Mouse (Mus musculus): ENCODE measurements around the gene Gm11032. TPM values are rescaled to one million over a fixed set of nuclear protein-coding genes. Genes with fewer than 3 reads are reported as not detected.

The Gm11032 gene
- not detected for polyA plus RNA-seq (2017; shearing (Covaris generic))

DNA sequence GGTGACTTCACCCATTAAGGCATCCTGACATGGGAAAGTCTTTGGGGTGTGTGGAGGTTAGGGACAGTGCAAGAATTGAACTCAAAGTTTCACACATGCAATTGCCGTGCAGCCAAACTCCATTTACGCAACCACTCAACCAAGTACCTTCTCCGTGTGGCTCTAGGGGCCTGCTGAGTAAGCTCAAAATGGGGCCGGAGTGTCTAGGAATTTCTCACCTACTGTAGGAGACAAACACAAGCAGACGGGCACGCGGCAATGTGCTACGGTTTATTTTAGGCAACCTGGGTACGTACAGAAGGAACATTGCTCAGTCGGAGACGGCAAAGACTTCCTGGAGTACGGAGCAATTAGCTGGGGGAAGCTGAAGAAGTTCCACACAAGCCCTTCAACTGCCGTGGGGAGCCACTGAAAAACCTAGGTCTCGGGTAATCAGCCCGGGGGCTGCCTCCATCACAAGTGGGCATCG is at the start of gene Gm11032:
Gene Gm11032 (plus strand): TSS at position 51 of the 469 bp plus-strand sequence.

DNA sequence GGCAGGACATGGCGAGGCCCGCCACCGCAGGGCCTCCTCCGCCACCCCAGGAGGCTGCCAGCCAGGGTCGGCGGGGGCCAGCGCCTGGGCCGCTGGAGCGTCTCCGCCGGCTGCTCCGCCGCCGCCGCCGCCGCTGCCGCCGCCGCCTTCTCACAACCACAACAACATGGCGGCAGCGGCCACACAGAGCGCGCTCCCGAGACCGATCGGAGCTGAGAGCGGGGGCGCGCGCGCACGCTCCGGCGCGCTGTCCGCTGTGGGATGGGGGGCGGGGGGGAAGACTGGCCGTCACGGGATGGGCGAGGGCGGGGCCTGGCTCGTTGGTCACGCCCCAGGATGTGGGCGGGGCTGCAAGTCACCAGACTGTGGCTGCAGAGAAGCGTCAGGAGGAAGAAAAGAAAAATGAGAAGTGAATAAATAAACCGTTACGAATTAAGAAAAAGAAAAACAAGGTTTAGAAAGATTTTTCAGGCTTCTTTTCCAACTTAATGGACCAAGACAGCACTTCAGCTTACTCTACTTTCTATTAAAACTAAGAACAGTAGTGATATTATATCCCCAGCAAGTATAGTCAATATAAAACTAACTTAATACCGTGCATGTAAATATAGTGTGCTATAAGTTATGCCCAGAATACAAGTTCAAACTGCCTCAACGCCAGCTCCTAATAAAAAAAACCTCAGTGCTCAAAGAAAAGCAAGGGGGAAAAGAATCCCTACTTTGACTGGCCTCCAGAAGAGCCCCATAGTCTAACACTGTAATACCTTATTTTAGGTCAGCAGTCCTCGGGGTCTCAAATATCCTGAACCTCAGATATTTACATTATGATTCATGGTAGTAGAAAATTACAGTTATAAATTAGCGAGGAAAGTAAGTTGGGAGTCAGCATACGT is 25.0 kb upstream of the Gm11032 start, which contains the start of gene Mtmr3:
Gene Mtmr3 (minus strand): TSS at position 256 of the 893 bp plus-strand sequence.

DNA sequence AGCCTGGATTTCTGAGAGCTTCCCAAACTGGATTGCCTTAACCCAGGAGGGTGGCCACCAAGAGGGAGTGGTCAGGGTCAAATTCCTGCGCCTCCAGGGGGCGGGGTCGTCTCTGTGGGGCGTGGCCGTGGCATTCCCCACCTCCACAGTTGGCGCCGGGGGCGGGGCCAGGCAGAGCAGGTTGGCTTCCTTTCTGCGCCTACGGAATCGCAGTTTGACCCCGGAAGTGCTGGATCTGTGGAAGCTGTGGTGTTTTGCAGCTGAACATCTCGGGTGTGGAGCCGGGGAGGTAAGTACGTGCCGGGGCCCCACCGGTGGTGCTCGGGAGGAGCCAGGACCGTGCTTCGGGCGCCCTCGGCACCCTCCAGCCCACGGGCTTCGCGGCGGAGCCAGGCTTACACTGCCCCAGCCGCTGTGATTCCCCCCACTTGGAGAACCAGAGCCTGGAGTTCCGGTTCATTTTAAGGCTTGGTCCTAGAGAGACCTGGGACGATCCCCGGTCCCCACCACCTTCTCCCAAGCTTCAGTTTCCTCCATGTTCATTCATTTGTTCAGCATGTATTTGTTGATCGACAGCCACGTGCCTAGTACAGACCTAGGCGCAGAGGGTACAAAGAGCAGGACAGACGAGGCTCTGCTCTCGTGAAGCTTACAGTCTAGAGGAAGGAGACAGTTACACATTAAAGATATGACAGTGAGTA is 17.8 kb downstream of the Gm11032 start, which contains the start of gene Ascc2:
Gene Ascc2 (plus strand): TSS at position 214 of the 701 bp plus-strand sequence.

Other genes starting within 250 kb of the Gm11032 start
- 0.29 TPM for gene Hormad2, start 179.0 kb upstream of the Gm11032 start, polyA plus RNA-seq (2017; shearing (Covaris generic))
- gene Mtmr3, start 25.2 kb upstream of the Gm11032 start, polyA plus RNA-seq (2017; shearing (Covaris generic)): 148 TPM
- 45.2 TPM for gene Ascc2, start 17.7 kb downstream of the Gm11032 start, polyA plus RNA-seq (2017; shearing (Covaris generic))
- 349 TPM for gene Uqcr10, start 84.3 kb downstream of the Gm11032 start, polyA plus RNA-seq (2017; shearing (Covaris generic))
- 107 TPM for gene Zmat5, start 84.6 kb downstream of the Gm11032 start, polyA plus RNA-seq (2017; shearing (Covaris generic))
- gene Cabp7, start 126.7 kb downstream of the Gm11032 start, polyA plus RNA-seq (2017; shearing (Covaris generic)): not detected
- gene Nf2, start 229.5 kb downstream of the Gm11032 start, polyA plus RNA-seq (2017; shearing (Covaris generic)): 35.1 TPM

All from CD4-positive, CD25-positive, alpha-beta regulatory T cell (primary cell).